Mouse (Mus musculus) embryonic facial prominence, embryonic 14.5 days (tissue): ENCODE data around the gene Mlxipl. TPM values are rescaled to one million over a fixed set of nuclear protein-coding genes. Genes with fewer than 3 reads are reported as not detected.

Experiments used
- ATAC-seq: fragments of 200-750 bp; cut with Nextera tagmentation; 2 replicates; pipeline ENCODE4 v1.8.0; 2017; ENCODE audit warnings: low read depth, moderate number of reproducible peaks, moderate TSS enrichment
- DNase-seq: peaks from one replicate; pipeline ENCODE4 v3.0.0-alpha.2; 2015; ENCODE audit warnings: low spot score
- H3K27ac ChIP-seq: fragments of 300-500 bp; sonication (generic); replicated peaks from 2 replicates; pipeline ENCODE4 v1.5.1; 2014; ENCODE audit warnings: low read depth, mild to moderate bottlenecking, low read length, moderate library complexity
- H3K27me3 ChIP-seq: fragments of 300-500 bp; sonication (generic); replicated peaks from 2 replicates; pipeline ENCODE4 v1.6.1; 2014; ENCODE audit warnings: low read length; ENCODE audit not compliant: control insufficient read depth, insufficient read depth
- H3K36me3 ChIP-seq: fragments of 300-500 bp; sonication (generic); 2 replicates; pipeline ENCODE4 v1.6.1; 2014; ENCODE audit warnings: low read length, mixed read lengths; ENCODE audit not compliant: control insufficient read depth, insufficient read depth
- H3K4me1 ChIP-seq: fragments of 300-500 bp; sonication (generic); 2 replicates; pipeline ENCODE4 v1.6.1; 2014; ENCODE audit warnings: antibody characterized with exemption, low read length; ENCODE audit not compliant: control insufficient read depth, insufficient read depth
- H3K4me2 ChIP-seq: fragments of 300-500 bp; sonication (generic); 2 replicates; pipeline ENCODE4 v1.6.1; 2014; ENCODE audit warnings: low read depth, mild to moderate bottlenecking, low read length, moderate library complexity, mixed read lengths
- H3K4me3 ChIP-seq: fragments of 300-500 bp; sonication (generic); 2 replicates; pipeline ENCODE4 v1.5.1; 2014; ENCODE audit warnings: low read depth, mild to moderate bottlenecking, low read length
- H3K9ac ChIP-seq: fragments of 300-500 bp; sonication (generic); 2 replicates; pipeline ENCODE4 v1.6.1; 2014; ENCODE audit warnings: low read depth, mild to moderate bottlenecking, low read length, moderate library complexity, mixed read lengths
- H3K9me3 ChIP-seq: fragments of 300-500 bp; sonication (generic); 2 replicates; pipeline ENCODE4 v1.6.1; 2016; ENCODE audit warnings: low read length; ENCODE audit not compliant: control insufficient read depth
- WGBS: fragments of 180-500 bp; shearing (Covaris S2); extraction: QIAGEN DNeasy Blood & Tissue Kit; methylation state at CpG from one replicate; pipeline ENCODE4 v1.1.7; 2014; 5-methylcytosine and 5-hydroxymethylcytosine counted together
- polyA plus RNA-seq: library from polyadenylated mRNA; unstranded; fragments of >200 nt; fragmentation: Nextera tagmentation; extraction: Ambion mirVana; gene quantifications from 2 replicates; pipeline ENCODE4 v1.2.1, GENCODE M21; 2014

Gene Mlxipl
- polyA plus RNA-seq, 1 experiment from 2014 or later, result 1.6 TPM

GRCm38 (mm10) chr5:135100981-135101380, 11.3 kb downstream of the Mlxipl start:
- Histone ChIP-seq H3K9me3 (no peaks in the 10 kb centered on the region), H3K4me1 (no peaks in the 10 kb centered on the region), H3K4me2 (no peak overlapping the region), H3K36me3 (no peaks in the 10 kb centered on the region), H3K27me3 (peaks cover 9% of the 10 kb centered on the region), H3K9ac (no peak overlapping the region), H3K4me3 (no peak overlapping the region), H3K27ac (no peak overlapping the region)
- WGBS, result 53% methylated on average over 1 of the region's 1 CpGs
- ATAC-seq, result no peak
- DNase-seq, result no peak

- peaks cover 3% of the 10 kb centered on the region; the same call in 1 of the 2 replicates for H3K4me1 ChIP-seq
- H3K4me2 ChIP-seq, result no peak overlapping the region
- DNase-seq (no peak), ATAC-seq (no peak)
- no peak overlapping the region for H3K9ac ChIP-seq
- no peaks in the 10 kb centered on the region for H3K9me3 ChIP-seq
- H3K27ac ChIP-seq, result no peak overlapping the region
- peaks cover 40% of the 10 kb centered on the region for H3K27me3 ChIP-seq
- H3K36me3 ChIP-seq, result no peaks in the 10 kb centered on the region
- no peak overlapping the region for H3K4me3 ChIP-seq
- WGBS, result 68% methylated on average over 11 of the region's 11 CpGs
These were observed 14.4 kb downstream of the Mlxipl start for GRCm38 (mm10) chr5:135103999-135104660.

- Histone ChIP-seq H3K4me2 (peak overlapping the region; percentile 94), H3K9me3 (no peaks in the 10 kb centered on the region), H3K9ac (peak overlapping the region; percentile 62), H3K27ac (no peak overlapping the region), H3K36me3 (no peaks in the 10 kb centered on the region), H3K27me3 (peaks cover 45% of the 10 kb centered on the region), H3K4me3 (peak overlapping the region; percentile 51), H3K4me1 (peaks cover 3% of the 10 kb centered on the region; the same call in 1 of the 2 replicates)
- DNase-seq (peak; percentile 97), ATAC-seq (peak; percentile 91)
- WGBS, result under 1% methylated on average over 34 of the region's 48 CpGs
These were observed 17.1 kb downstream of the Mlxipl start for GRCm38 (mm10) chr5:135106758-135107256.

- DNase-seq (peak; percentile 70), ATAC-seq (peak; percentile 50)
- H3K9me3 ChIP-seq, result no peaks in the 10 kb centered on the region
- H3K4me1 ChIP-seq, result peaks cover 3% of the 10 kb centered on the region; the same call in 1 of the 2 replicates
- 8% methylated on average over 38 of the region's 40 CpGs for WGBS
- H3K27ac ChIP-seq, result no peak overlapping the region
- peak overlapping the region; percentile 62; the same call in 1 of the 2 replicates for H3K9ac ChIP-seq
- H3K4me3 ChIP-seq, result peak overlapping the region; percentile 51
- no peaks in the 10 kb centered on the region for H3K36me3 ChIP-seq
- H3K27me3 ChIP-seq, result peaks cover 45% of the 10 kb centered on the region
- peak overlapping the region; percentile 94 for H3K4me2 ChIP-seq
These were observed 18.1 kb downstream of the Mlxipl start for GRCm38 (mm10) chr5:135107521-135108501.

GRCm38 (mm10) chr5:135109017-135109416, 19.3 kb downstream of the Mlxipl start:
- H3K9me3 ChIP-seq, result no peaks in the 10 kb centered on the region
- H3K27me3 ChIP-seq, result peaks cover 45% of the 10 kb centered on the region
- H3K4me1 ChIP-seq, result peaks cover 3% of the 10 kb centered on the region; the same call in 1 of the 2 replicates
- ATAC-seq, result no peak
- H3K4me3 ChIP-seq, result no peak overlapping the region
- H3K27ac ChIP-seq, result no peak overlapping the region
- no peak overlapping the region for H3K9ac ChIP-seq
- no peaks in the 10 kb centered on the region for H3K36me3 ChIP-seq
- H3K4me2 ChIP-seq, result no peak overlapping the region
- DNase-seq, result no peak
- WGBS, result 50% methylated on average over 6 of the region's 6 CpGs

- no peaks in the 10 kb centered on the region for H3K9me3 ChIP-seq
- DNase-seq, result no peak
- H3K27me3 ChIP-seq, result peaks cover 45% of the 10 kb centered on the region
- H3K27ac ChIP-seq, result no peak overlapping the region
- H3K4me2 ChIP-seq, result no peak overlapping the region
- H3K4me1 ChIP-seq, result peaks cover 3% of the 10 kb centered on the region; the same call in 1 of the 2 replicates
- WGBS, result 91% methylated on average over 3 of the region's 3 CpGs
- no peaks in the 10 kb centered on the region for H3K36me3 ChIP-seq
- no peak overlapping the region for H3K4me3 ChIP-seq
- ATAC-seq, result no peak
- H3K9ac ChIP-seq, result no peak overlapping the region
These were observed 19.7 kb downstream of the Mlxipl start for GRCm38 (mm10) chr5:135109426-135109825.

- H3K27ac ChIP-seq, result no peak overlapping the region
- peaks cover 3% of the 10 kb centered on the region; the same call in 1 of the 2 replicates for H3K4me1 ChIP-seq
- DNase-seq (no peak), ATAC-seq (no peak)
- H3K27me3 ChIP-seq, result peaks cover 45% of the 10 kb centered on the region
- no peak overlapping the region for H3K4me3 ChIP-seq
- WGBS, result 70% methylated on average over 6 of the region's 6 CpGs
- no peak overlapping the region for H3K4me2 ChIP-seq
- H3K9me3 ChIP-seq, result no peaks in the 10 kb centered on the region
- no peaks in the 10 kb centered on the region for H3K36me3 ChIP-seq
- no peak overlapping the region for H3K9ac ChIP-seq
These were observed 20.3 kb downstream of the Mlxipl start for GRCm38 (mm10) chr5:135109976-135110375.

- Histone ChIP-seq H3K27me3 (peaks cover 8% of the 10 kb centered on the region), H3K36me3 (no peaks in the 10 kb centered on the region), H3K9me3 (no peaks in the 10 kb centered on the region), H3K9ac (no peak overlapping the region), H3K27ac (no peak overlapping the region), H3K4me1 (no peaks in the 10 kb centered on the region), H3K4me2 (no peak overlapping the region), H3K4me3 (no peak overlapping the region)
- ATAC-seq, result no peak
- no peak for DNase-seq
- WGBS, result 95% methylated on average over 11 of the region's 12 CpGs
These were observed 24.1 kb downstream of the Mlxipl start for GRCm38 (mm10) chr5:135113782-135114181.
